Mouse (Mus musculus) B cell, adult 62 days (primary cell): ENCODE measurements around the gene Vmn2r110. TPM values are rescaled to one million over a fixed set of nuclear protein-coding genes. Genes with fewer than 3 reads are reported as not detected.

Experiments used
- total RNA-seq: library from RNA; stranded (reverse); gene quantifications from 4 replicates; pipeline ENCODE4 v1.2.4, GENCODE M21; 2023

The Vmn2r110 gene
- total RNA-seq = not detected in 4 replicates

DNA sequence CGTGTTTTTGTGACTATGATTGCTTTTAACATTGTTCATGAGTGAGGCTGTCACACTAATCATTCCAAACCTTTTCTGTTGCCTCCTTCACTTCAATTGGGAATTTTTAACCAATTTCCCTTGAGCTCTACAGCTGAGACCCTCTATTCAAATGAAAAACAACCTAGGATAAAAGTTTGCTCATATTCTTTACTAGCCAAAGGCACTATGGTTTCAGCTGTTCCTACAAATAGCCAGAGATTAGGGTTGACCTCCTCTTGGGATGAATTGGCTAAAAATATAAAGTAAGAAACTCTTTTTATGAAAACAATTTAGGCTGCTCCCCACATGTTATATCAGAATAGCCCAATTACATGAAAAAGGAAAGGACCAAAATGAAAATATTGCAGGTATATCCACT, at the start of gene Vmn2r110:
TSS of gene Vmn2r110 (minus strand) at position 101 of the 400 bp plus-strand sequence.

GRCm38 (mm10) chr17:20624777-20625176, 28.6 kb upstream of the Vmn2r110 start, which contains the start of gene Fpr-rs3:
Gene Fpr-rs3 (minus strand): TSS chr17:20624877.

GRCm38 (mm10) chr17:20564656-20565055, 31.6 kb downstream of the Vmn2r110 start, which contains the start of gene Vmn2r109:
Gene Vmn2r109 (minus strand): TSS chr17:20564756.

Other genes starting within 250 kb of the Vmn2r110 start
- gene Vmn1r224, start 182.3 kb downstream of the Vmn2r110 start, total RNA-seq = not detected in 4 replicates
- 0.09 TPM in 2 of 4 replicates, not detected in the others for gene Vmn2r108, start 115.1 kb downstream of the Vmn2r110 start, total RNA-seq
- gene Vmn1r225, start 98.3 kb downstream of the Vmn2r110 start, total RNA-seq = not detected in 4 replicates
- not detected in 4 replicates for gene Vmn2r109, start 31.7 kb downstream of the Vmn2r110 start, total RNA-seq
- gene Fpr-rs3, start 28.5 kb upstream of the Vmn2r110 start, total RNA-seq = not detected in 4 replicates
- gene Vmn1r226, start 86.4 kb upstream of the Vmn2r110 start, total RNA-seq = not detected in 4 replicates
- gene Vmn1r227, start 133.4 kb upstream of the Vmn2r110 start, total RNA-seq = not detected in 4 replicates
- gene Vmn1r228, start 189.7 kb upstream of the Vmn2r110 start, total RNA-seq = not detected in 4 replicates
- gene Vmn1r229, start 215.1 kb upstream of the Vmn2r110 start, total RNA-seq = 0.06 TPM in 2 of 4 replicates, not detected in the others
- gene Vmn1r230, start 244.0 kb upstream of the Vmn2r110 start, total RNA-seq = not detected in 4 replicates